In the genomic region with DNA sequence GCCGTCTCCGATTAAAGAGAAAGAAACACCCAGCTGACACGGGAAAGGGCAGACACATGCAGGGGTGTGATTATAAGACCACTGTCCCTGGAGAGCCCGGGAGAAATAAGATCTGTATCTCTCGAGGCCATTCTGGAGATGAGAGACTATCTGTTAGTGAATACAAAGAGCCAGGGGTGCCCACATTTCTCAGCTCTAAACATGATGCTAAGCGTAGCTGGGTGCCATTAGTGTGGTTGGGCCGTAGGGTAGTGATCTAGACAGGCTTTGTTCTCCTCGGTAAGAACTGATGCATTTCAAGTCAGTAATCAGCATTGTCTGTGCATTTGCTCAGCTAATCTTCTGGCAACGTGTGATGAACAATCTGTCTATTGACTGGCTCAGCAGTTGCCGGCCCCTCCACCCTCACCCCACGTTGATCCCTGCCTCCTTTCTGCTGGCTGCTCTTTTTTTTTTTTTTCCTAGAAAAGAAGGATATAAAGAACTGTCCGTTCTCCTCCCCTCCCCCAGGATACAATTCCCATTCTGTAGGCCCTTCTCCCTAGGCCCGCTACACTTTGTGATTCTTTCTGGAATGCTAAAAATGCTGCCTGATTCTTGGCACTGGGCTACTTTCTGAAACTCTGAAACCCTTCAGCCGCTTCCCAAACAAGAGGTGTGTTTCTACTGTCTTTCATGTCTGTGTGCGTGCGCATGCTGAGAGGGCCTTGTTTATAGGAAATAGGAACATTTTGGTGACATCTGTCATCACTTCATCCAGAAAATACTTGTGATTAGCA, we compare ENCODE assay signal across 8 mouse cellular contexts.
A peak's percentile ranks its signal among the peaks of the same experiment; 100 is the strongest.
DNase-seq lines count a peak whose midpoint lies in the region.

No protein-coding gene starts in this region.

- intact Hi-C loops in heart, postnatal 36 days (cut with DNase I), result loop anchor here (5.0 kb wide), 1 partner anchor 98 kb away; no protein-coding TSS in a partner anchor
- intact Hi-C loops in heart, postnatal 10 days (cut with DNase I), result loop anchor here (10.0 kb wide), 1 partner anchor 495 kb away; a partner anchor contains a TSS

- peak; percentile 90 for DNase-seq in heart, adult 11 months
- DNase-seq in heart, postnatal 36 days, result no peak
- DNase-seq in cerebellum, postnatal 10 days, result peak; percentile 64 to 79
- DNase-seq in heart, postnatal 10 days, result peak; percentile 32 to 52
- DNase-seq in lung, postnatal 10 days, result peak; percentile 71
- DNase-seq in yolk sac, embryonic 10.5 days (ENCODE audit: low spot score), result peak; percentile 48
- no peak for DNase-seq in adrenal gland, postnatal 10 days
- DNase-seq in right cerebral cortex, adult 18-20 months, result no peak

Comparison
In these comparisons a context has a peak if more than half of its experiments do, and no peak if none do; other contexts are left out.
1. DNase-seq: peak in heart, adult 11 months (single experiment), cerebellum, postnatal 10 days (2 of 2), heart, postnatal 10 days (2 of 2), lung, postnatal 10 days (single experiment) and yolk sac, embryonic 10.5 days (single experiment); none in heart, postnatal 36 days (0 of 2), adrenal gland, postnatal 10 days (single experiment) and right cerebral cortex, adult 18-20 months (single experiment).